Mouse (Mus musculus) myocyte (in vitro differentiated cells): ENCODE measurements around the gene Ptprc. TPM values are rescaled to one million over a fixed set of nuclear protein-coding genes. Genes with fewer than 3 reads are reported as not detected.

Experiments
- H3K27me3 ChIP-seq: one replicate; pipeline ENCODE4 v1.6.1; 2011; ENCODE audit not compliant: control insufficient read depth, insufficient read depth, insufficient read length
- H3K36me3 ChIP-seq: one replicate; pipeline ENCODE4 v1.6.1; 2011; ENCODE audit not compliant: control insufficient read depth, insufficient read depth
- H3K4me2 ChIP-seq: one replicate; pipeline ENCODE4 v1.6.1; 2011; ENCODE audit warnings: low read depth, control low read depth
- H3K4me3 ChIP-seq: one replicate; pipeline ENCODE4 v1.5.1; 2011; ENCODE audit warnings: mild to moderate bottlenecking, control low read depth, moderate library complexity
- H3K79me2 ChIP-seq: one replicate; pipeline ENCODE4 v1.6.1; 2011; ENCODE audit not compliant: control insufficient read depth, insufficient read depth
- H3ac ChIP-seq: one replicate; pipeline ENCODE4 v1.6.1; 2011; ENCODE audit not compliant: control insufficient read depth, insufficient read length
- CEBPB ChIP-seq: IDR thresholded peaks from 2 replicates; pipeline ENCODE4 v1.6.1; 2011; ENCODE audit warnings: mild to moderate bottlenecking, moderate library complexity; ENCODE audit not compliant: poor library complexity, insufficient read depth, severe bottlenecking
- E2F4 ChIP-seq: IDR thresholded peaks from one replicate; pipeline ENCODE4 v1.6.1; 2011; ENCODE audit warnings: mild to moderate bottlenecking, control low read depth, moderate library complexity; ENCODE audit not compliant: insufficient read depth
- MAX ChIP-seq: IDR thresholded peaks from one replicate; pipeline ENCODE4 v1.6.1; 2011; ENCODE audit warnings: low read depth, mild to moderate bottlenecking, control low read depth
- MYOD1 ChIP-seq, 3 experiments: IDR thresholded peaks; one replicate each; pipeline ENCODE4 v1.6.1; 2011; ENCODE audit warnings: control low read depth in 2 of 3, low read depth in 2 of 3, mild to moderate bottlenecking in 2 of 3, moderate library complexity in 1 of 3; ENCODE audit not compliant: insufficient read length in 2 of 3, control insufficient read depth in 1 of 3
- MYOG ChIP-seq, 3 experiments: IDR thresholded peaks; one replicate each; pipeline ENCODE4 v1.6.1; 2011; ENCODE audit warnings: control low read depth in 2 of 3, low read depth in 2 of 3, mild to moderate bottlenecking in 2 of 3; ENCODE audit not compliant: insufficient read length in 2 of 3, control insufficient read depth in 1 of 3, insufficient read depth in 1 of 3
- POLR2A ChIP-seq: IDR thresholded peaks from one replicate; pipeline ENCODE4 v1.6.1; 2011; ENCODE audit warnings: low read depth, mild to moderate bottlenecking, control low read depth, moderate library complexity; ENCODE audit not compliant: insufficient read length
- POLR2AphosphoS2 ChIP-seq: IDR thresholded peaks from one replicate; pipeline ENCODE4 v1.6.1; 2011; ENCODE audit warnings: low read depth, control low read depth; ENCODE audit not compliant: insufficient read length
- REST ChIP-seq: IDR thresholded peaks from one replicate; pipeline ENCODE4 v1.6.1; 2011; ENCODE audit warnings: mild to moderate bottlenecking, control low read depth, moderate library complexity; ENCODE audit not compliant: insufficient read depth, insufficient read length
- SRF ChIP-seq: IDR thresholded peaks from one replicate; pipeline ENCODE4 v1.6.1; 2011; ENCODE audit warnings: low read depth; ENCODE audit not compliant: control insufficient read depth, insufficient read length
- TCF12 ChIP-seq: IDR thresholded peaks from one replicate; pipeline ENCODE4 v1.6.1; 2011; ENCODE audit warnings: mild to moderate bottlenecking, control low read depth; ENCODE audit not compliant: poor library complexity, insufficient read depth, severe bottlenecking
- TCF3 ChIP-seq: IDR thresholded peaks from one replicate; pipeline ENCODE4 v1.6.1; 2011; ENCODE audit warnings: low read depth, control low read depth; ENCODE audit not compliant: insufficient read length
- USF1 ChIP-seq: IDR thresholded peaks from one replicate; pipeline ENCODE4 v1.6.1; 2011; ENCODE audit warnings: low read depth, mild to moderate bottlenecking, control low read depth, moderate library complexity
- polyA plus RNA-seq: library from polyadenylated mRNA; unstranded; fragments of >200 nt; fragmentation: generic; extraction: Trizol; gene quantifications from one replicate; pipeline ENCODE4 v1.2.1, GENCODE M21; 2012; ENCODE audit warnings: missing spikeins

The Ptprc gene
- polyA plus RNA-seq, 1 experiment: not detected

- Histone ChIP-seq H3K79me2 (no peaks in the 10 kb centered on the region), H3K4me2 (no peak overlapping the region), H3K36me3 (no peaks in the 10 kb centered on the region), H3ac (no peak overlapping the region), H3K27me3 (no peaks in the 10 kb centered on the region), H3K4me3 (no peak overlapping the region)
- no peak for TF ChIP-seq MAX
- no peak for TF ChIP-seq MYOG (IDR thresholded peaks at IDR 0.05; ENCODE audit: control insufficient read depth in 1 of 3, insufficient read depth in 1 of 3, insufficient read length in 2 of 3, low read depth in 2 of 3)
- no peak for TF ChIP-seq E2F4
- TF ChIP-seq REST: no peak
- TF ChIP-seq USF1: no peak
- no peak for TF ChIP-seq TCF12
- TF ChIP-seq MYOD1 (IDR thresholded peaks at IDR 0.05; ENCODE audit: control insufficient read depth in 1 of 3, insufficient read length in 2 of 3, low read depth in 2 of 3): no peak
- no peak for TF ChIP-seq POLR2A
These were observed 82.3 kb downstream of the Ptprc start for GRCm38 (mm10) chr1:138093219-138093618.

GRCm38 (mm10) chr1:138085810-138086209 lies 89.7 kb downstream of the Ptprc start:
- no peak overlapping the region for H3ac ChIP-seq
- H3K4me3 ChIP-seq: no peak overlapping the region
- TF ChIP-seq SRF (no peak), MYOD1 (IDR thresholded peaks at IDR 0.05; ENCODE audit: control insufficient read depth in 1 of 3, insufficient read length in 2 of 3, low read depth in 2 of 3) (no peak), POLR2AphosphoS2 (no peak), TCF3 (no peak), USF1 (no peak), REST (no peak), MAX (no peak), TCF12 (no peak), E2F4 (no peak), MYOG (IDR thresholded peaks at IDR 0.05; ENCODE audit: control insufficient read depth in 1 of 3, insufficient read depth in 1 of 3, insufficient read length in 2 of 3, low read depth in 2 of 3) (no peak)
- no peak overlapping the region for H3K4me2 ChIP-seq
- H3K79me2 ChIP-seq: no peaks in the 10 kb centered on the region
- H3K36me3 ChIP-seq: no peaks in the 10 kb centered on the region
- H3K27me3 ChIP-seq: no peaks in the 10 kb centered on the region

- H3ac ChIP-seq: no peak overlapping the region
- no peak overlapping the region for H3K4me3 ChIP-seq
- no peak overlapping the region for H3K4me2 ChIP-seq
- H3K36me3 ChIP-seq: no peaks in the 10 kb centered on the region
- no peaks in the 10 kb centered on the region for H3K27me3 ChIP-seq
- H3K79me2 ChIP-seq: no peaks in the 10 kb centered on the region
- TF ChIP-seq POLR2A: no peak
- no peak for TF ChIP-seq USF1
- TF ChIP-seq REST: no peak
These were observed 91.8 kb downstream of the Ptprc start for GRCm38 (mm10) chr1:138083707-138084106.

- no peak overlapping the region for H3ac ChIP-seq
- no peak overlapping the region for H3K4me3 ChIP-seq
- no peaks in the 10 kb centered on the region for H3K36me3 ChIP-seq
- H3K27me3 ChIP-seq: no peaks in the 10 kb centered on the region
- TF ChIP-seq USF1 (no peak), TCF3 (no peak), POLR2A (no peak), REST (no peak), TCF12 (no peak), E2F4 (no peak), CEBPB (no peak), SRF (no peak), MYOG (IDR thresholded peaks at IDR 0.05; ENCODE audit: control insufficient read depth in 1 of 3, insufficient read depth in 1 of 3, insufficient read length in 2 of 3, low read depth in 2 of 3) (no peak), POLR2AphosphoS2 (no peak), MYOD1 (IDR thresholded peaks at IDR 0.05; ENCODE audit: control insufficient read depth in 1 of 3, insufficient read length in 2 of 3, low read depth in 2 of 3) (no peak), MAX (no peak)
- no peak overlapping the region for H3K4me2 ChIP-seq
- H3K79me2 ChIP-seq: no peaks in the 10 kb centered on the region
These were observed 95.2 kb downstream of the Ptprc start for GRCm38 (mm10) chr1:138080308-138080707.

- H3K79me2 ChIP-seq: no peaks in the 10 kb centered on the region
These were observed 131.1 kb downstream of the Ptprc start for GRCm38 (mm10) chr1:138044196-138044945.

More at GRCm38 (mm10) chr1:138044196-138044945, 131.1 kb downstream of the Ptprc start:
- no peak overlapping the region for H3K4me3 ChIP-seq
- no peak for TF ChIP-seq POLR2A
- no peak for TF ChIP-seq CEBPB
- TF ChIP-seq E2F4: no peak
- TF ChIP-seq TCF12: no peak
- no peak for TF ChIP-seq SRF
- TF ChIP-seq TCF3: no peak
- no peak for TF ChIP-seq MYOD1 (IDR thresholded peaks at IDR 0.05; ENCODE audit: control insufficient read depth in 1 of 3, insufficient read length in 2 of 3, low read depth in 2 of 3)
- TF ChIP-seq MAX: no peak
- no peak for TF ChIP-seq POLR2AphosphoS2
- TF ChIP-seq REST: no peak
- no peak for TF ChIP-seq MYOG (IDR thresholded peaks at IDR 0.05; ENCODE audit: control insufficient read depth in 1 of 3, insufficient read depth in 1 of 3, insufficient read length in 2 of 3, low read depth in 2 of 3)
- H3K4me2 ChIP-seq: no peak overlapping the region
- H3ac ChIP-seq: no peak overlapping the region
- no peaks in the 10 kb centered on the region for H3K27me3 ChIP-seq
- no peaks in the 10 kb centered on the region for H3K36me3 ChIP-seq
